Mouse (Mus musculus) lung, postnatal 0 days (tissue): Measurements from ENCODE around the gene Pllp.

Experiments
- CTCF ChIP-seq: IDR thresholded peaks from 2 replicates; pipeline ENCODE4 v1.5.1; 2016; ENCODE audit warnings: antibody characterized with exemption, mild to moderate bottlenecking
- EP300 ChIP-seq: IDR thresholded peaks from 2 replicates; pipeline ENCODE4 v1.6.1; 2016; ENCODE audit warnings: antibody characterized with exemption, mild to moderate bottlenecking, control low read depth

- TF ChIP-seq CTCF (peak; percentile 96), EP300 (0 out of 2 replicates have a peak, but pooled peaks have one; percentile 25)
Observed at GRCm38 (mm10) chr8:94702844-94703813, 7.1 kb upstream of the Pllp start.
